Mouse (Mus musculus): ENCODE measurements at regions not wholly inside any gene's neighbourhood (a gene's known extent, or its start where the extent isn't known, plus 50 kb on each side); places are given as distances from the start of the nearest gene placed in this dataset.

GRCm38 (mm10) chr1:73857497-73857896 is 266.8 kb downstream of the Tns1 start:
- no peak for DNase-seq (ENCODE audit: low spot score in 2 of 2)

GRCm38 (mm10) chr1:73856811-73857210 is 267.4 kb downstream of the Tns1 start:
- no peak for DNase-seq (ENCODE audit: low spot score in 2 of 2)

- DNase-seq (ENCODE audit: low spot score in 2 of 2) = no peak
Measured at GRCm38 (mm10) chr1:73855306-73855705, 268.9 kb downstream of the Tns1 start.

- DNase-seq (ENCODE audit: low spot score in 2 of 2) = no peak
Measured at GRCm38 (mm10) chr1:73853851-73854250, 270.4 kb downstream of the Tns1 start.

- no peak for DNase-seq (ENCODE audit: low spot score in 2 of 2)
Measured at GRCm38 (mm10) chr1:73850173-73851014, 273.9 kb downstream of the Tns1 start.

- DNase-seq (ENCODE audit: low spot score in 2 of 2) = no peak
Measured at GRCm38 (mm10) chr1:73848370-73848769, 275.9 kb downstream of the Tns1 start.

GRCm38 (mm10) chr1:73847126-73847525 is 277.1 kb downstream of the Tns1 start:
- DNase-seq (ENCODE audit: low spot score in 2 of 2) = no peak

- no peak for DNase-seq (ENCODE audit: low spot score in 2 of 2)
Measured at GRCm38 (mm10) chr1:73845115-73845514, 279.1 kb downstream of the Tns1 start.

- peak in 1 of 2 experiments; percentile 8 for DNase-seq (ENCODE audit: low spot score in 2 of 2)
Measured at GRCm38 (mm10) chr1:73844574-73844973, 279.7 kb downstream of the Tns1 start.

- DNase-seq (ENCODE audit: low spot score in 2 of 2) = no peak
Measured at GRCm38 (mm10) chr1:73839351-73839750, 284.9 kb downstream of the Tns1 start.

GRCm38 (mm10) chr1:73836680-73837079 is 287.6 kb downstream of the Tns1 start:
- DNase-seq (ENCODE audit: low spot score in 2 of 2) = no peak

- no peak for DNase-seq (ENCODE audit: low spot score in 2 of 2)
Measured at GRCm38 (mm10) chr1:73834566-73834965, 289.7 kb downstream of the Tns1 start.

- no peak for DNase-seq (ENCODE audit: low spot score in 2 of 2)
Measured at GRCm38 (mm10) chr1:73830486-73831132, 293.6 kb downstream of the Tns1 start.

GRCm38 (mm10) chr1:73828996-73829395 is 295.3 kb downstream of the Tns1 start:
- DNase-seq (ENCODE audit: low spot score in 2 of 2) = no peak

GRCm38 (mm10) chr1:73826243-73826930 is 297.9 kb downstream of the Tns1 start:
- DNase-seq (ENCODE audit: low spot score in 2 of 2) = peak; percentile 90 to 94

- DNase-seq (ENCODE audit: low spot score in 2 of 2) = no peak
Measured at GRCm38 (mm10) chr1:73824406-73825184, 299.7 kb downstream of the Tns1 start.

GRCm38 (mm10) chr1:73823726-73824125 is 300.5 kb downstream of the Tns1 start:
- DNase-seq (ENCODE audit: low spot score in 2 of 2) = no peak

- DNase-seq (ENCODE audit: low spot score in 2 of 2) = no peak
Measured at GRCm38 (mm10) chr1:73822616-73823015, 301.6 kb downstream of the Tns1 start.

GRCm38 (mm10) chr1:73820701-73821100 is 303.5 kb downstream of the Tns1 start:
- no peak for DNase-seq (ENCODE audit: low spot score in 2 of 2)

- DNase-seq (ENCODE audit: low spot score in 2 of 2) = no peak
Measured at GRCm38 (mm10) chr1:73807206-73807605, 317.0 kb downstream of the Tns1 start.

GRCm38 (mm10) chr1:73805156-73805555 is 319.1 kb downstream of the Tns1 start:
- no peak for DNase-seq (ENCODE audit: low spot score in 2 of 2)

- DNase-seq (ENCODE audit: low spot score in 2 of 2) = no peak
Measured at GRCm38 (mm10) chr1:73799996-73800395, 324.3 kb downstream of the Tns1 start.

All from frontal cortex, postnatal 36 days (tissue).